Mouse (Mus musculus) embryonic stem cell, embryonic (primary cell): ENCODE results near the gene Olfr644.

Experiments
- CTCF ChIA-PET, 4 experiments: fragments of 300-600 bp in 2 of 4; fragments of 350-600 bp in 2 of 4; sonication (Branson Sonifier 250); formaldehyde crosslinking; loops; one replicate each; lab custom pipeline; 2022; ENCODE audit warnings: inconsistent platforms in 2 of 4; lab: Charles Lee
- POLR2A ChIA-PET, 4 experiments: fragments of 300-600 bp in 2 of 4; fragments of 350-600 bp in 2 of 4; sonication (Branson Sonifier 250); formaldehyde crosslinking; loops; one replicate each; lab custom pipeline; 2022; ENCODE audit warnings: antibody characterized with exemption in 4 of 4, inconsistent platforms in 1 of 4; lab: Charles Lee

The Olfr644 gene

GRCm38 (mm10) chr7:104071769-104072168, at the start of gene Olfr644:
TSS of gene Olfr644 (minus strand) at chr7:104071869.
- ChIA-PET POLR2A (interaction anchor here in 1 of 4 experiments (0.6 kb wide), 1 partner anchor 1587 kb away, joined by 4 read pairs; no protein-coding TSS in a partner anchor), CTCF (no interaction called here)

GRCm38 (mm10) chr7:104104757-104104972, 33.0 kb upstream of the Olfr644 start, which contains the start of gene Olfr646:
TSS of gene Olfr646 (plus strand) at chr7:104104873.
- ChIA-PET CTCF (no interaction called here), POLR2A (interaction anchor here in 2 of 4 experiments (0.6 to 0.7 kb wide), 2 partner anchors 20 to 362 kb away, joined by 3 read pairs; no protein-coding TSS in a partner anchor)

GRCm38 (mm10) chr7:104103913-104104756, 32.5 kb upstream of the Olfr644 start:
- CTCF ChIA-PET, result interaction anchor here in 1 of 4 experiments (0.7 kb wide), 1 partner anchor 1832 kb away, joined by 5 read pairs; no protein-coding TSS in a partner anchor
- POLR2A ChIA-PET, result interaction anchor here in 2 of 4 experiments (0.6 to 0.7 kb wide), 3 partner anchors 20 to 929 kb away, joined by 3 read pairs; no protein-coding TSS in a partner anchor

GRCm38 (mm10) chr7:104085365-104085764, 13.7 kb upstream of the Olfr644 start, which contains the start of gene Olfr645:
TSS of gene Olfr645 (minus strand) at chr7:104085465.
- POLR2A ChIA-PET, result no interaction called here
- CTCF ChIA-PET, result no interaction called here

GRCm38 (mm10) chr7:104061345-104061744, 10.3 kb downstream of the Olfr644 start, which contains the start of gene 4930516K23Rik:
TSS of gene 4930516K23Rik (minus strand) at chr7:104061445.
- POLR2A ChIA-PET, result no interaction called here
- CTCF ChIA-PET, result no interaction called here

GRCm38 (mm10) chr7:104059215-104059614, 12.5 kb downstream of the Olfr644 start:
- ChIA-PET CTCF (no interaction called here), POLR2A (no interaction called here)

GRCm38 (mm10) chr7:104052566-104052965, 19.1 kb downstream of the Olfr644 start, which contains the start of gene Olfr642:
TSS of gene Olfr642 (minus strand) at chr7:104052666.
- POLR2A ChIA-PET, result no interaction called here
- CTCF ChIA-PET, result no interaction called here

GRCm38 (mm10) chr7:104050745-104051144, 20.9 kb downstream of the Olfr644 start:
- CTCF ChIA-PET, result no interaction called here

GRCm38 (mm10) chr7:104035145-104035544, 36.5 kb downstream of the Olfr644 start, which contains the start of gene Olfr641:
TSS of gene Olfr641 (plus strand) at chr7:104035445.
- ChIA-PET CTCF (no interaction called here), POLR2A (no interaction called here)

More at GRCm38 (mm10) chr7:104050745-104051144, 20.9 kb downstream of the Olfr644 start:
- POLR2A ChIA-PET, result no interaction called here

- ChIA-PET POLR2A (no interaction called here), CTCF (no interaction called here)
Observed at GRCm38 (mm10) chr7:104026978-104027377, 44.7 kb downstream of the Olfr644 start.

- CTCF ChIA-PET, result no interaction called here
- POLR2A ChIA-PET, result no interaction called here
Observed at GRCm38 (mm10) chr7:104025473-104025872, 46.2 kb downstream of the Olfr644 start, which contains the start of gene Olfr640. TSS of gene Olfr640 (minus strand) at chr7:104025573.

- ChIA-PET POLR2A (interaction anchor here in 1 of 4 experiments (0.7 kb wide), 1 partner anchor 67 kb away, joined by 3 read pairs; no protein-coding TSS in a partner anchor), CTCF (no interaction called here)
Observed at GRCm38 (mm10) chr7:104021651-104022050, 50.0 kb downstream of the Olfr644 start.

GRCm38 (mm10) chr7:104018953-104019352, 52.7 kb downstream of the Olfr644 start:
- ChIA-PET CTCF (no interaction called here), POLR2A (no interaction called here)

- POLR2A ChIA-PET, result no interaction called here
- CTCF ChIA-PET, result no interaction called here
Observed at GRCm38 (mm10) chr7:104017203-104017602, 54.5 kb downstream of the Olfr644 start, which contains the start of gene Olfr639. TSS of gene Olfr639 (minus strand) at chr7:104017303.
